Mouse (Mus musculus) layer of hippocampus, postnatal 25 days (tissue): ENCODE results near the gene Faxc. TPM values are rescaled to one million over a fixed set of nuclear protein-coding genes. Genes with fewer than 3 reads are reported as not detected.

Experiments used
- DNase-seq, 2 experiments: peaks; one replicate each; pipeline ENCODE4 v3.0.0; 2022; ENCODE audit warnings: mixed read lengths in 2 of 2, low spot score in 1 of 2; ENCODE audit errors: extremely low spot score in 1 of 2
- total RNA-seq, 2 experiments: library from RNA; stranded (reverse); gene quantifications; 2 replicates each; pipeline ENCODE4 v1.2.3; 2021

The Faxc gene
- 10 to 100 TPM; 50.3 to 57.0 TPM for total RNA-seq

- DNase-seq, result peak; percentile 33 to 58
Observed at GRCm38 (mm10) chr4:21930971-21931771, at the start of gene Faxc. Gene Faxc (plus strand): TSS chr4:21931329.

GRCm38 (mm10) chr4:21882806-21883205, 48.3 kb upstream of the Faxc start:
- no peak for DNase-seq

GRCm38 (mm10) chr4:21885831-21886230, 45.3 kb upstream of the Faxc start:
- no peak for DNase-seq

GRCm38 (mm10) chr4:21931772-21932630, 872 bp downstream of the Faxc start:
- peak in 1 of 2 experiments; percentile 17 for DNase-seq

GRCm38 (mm10) chr4:21935378-21935777, 4.2 kb downstream of the Faxc start:
- no peak for DNase-seq

GRCm38 (mm10) chr4:21936424-21936823, 5.3 kb downstream of the Faxc start:
- no peak for DNase-seq

GRCm38 (mm10) chr4:21937890-21938289, 6.8 kb downstream of the Faxc start:
- no peak for DNase-seq

- no peak for DNase-seq
Observed at GRCm38 (mm10) chr4:21944672-21945071, 13.5 kb downstream of the Faxc start.

- peak in 1 of 2 experiments; percentile 57 for DNase-seq
Observed at GRCm38 (mm10) chr4:21951444-21951843, 20.3 kb downstream of the Faxc start.

- no peak for DNase-seq
Observed at GRCm38 (mm10) chr4:21952255-21952654, 21.1 kb downstream of the Faxc start.

- DNase-seq, result peak; percentile 27 to 57
Observed at GRCm38 (mm10) chr4:21957570-21958321, 26.6 kb downstream of the Faxc start.

- DNase-seq, result no peak
Observed at GRCm38 (mm10) chr4:21971949-21972348, 40.8 kb downstream of the Faxc start.

GRCm38 (mm10) chr4:21974126-21974525, 43.0 kb downstream of the Faxc start:
- no peak for DNase-seq

GRCm38 (mm10) chr4:21980471-21980870, 49.3 kb downstream of the Faxc start:
- DNase-seq, result no peak

- DNase-seq, result no peak
Observed at GRCm38 (mm10) chr4:21982449-21982848, 51.3 kb downstream of the Faxc start.

GRCm38 (mm10) chr4:21986857-21987256, 55.7 kb downstream of the Faxc start:
- DNase-seq, result no peak

GRCm38 (mm10) chr4:21987460-21987859, 56.3 kb downstream of the Faxc start:
- no peak for DNase-seq

- no peak for DNase-seq
Observed at GRCm38 (mm10) chr4:21989571-21990091, 58.5 kb downstream of the Faxc start.

GRCm38 (mm10) chr4:21990580-21991235, 59.6 kb downstream of the Faxc start:
- DNase-seq, result no peak
